Mouse (Mus musculus) left cerebral cortex, adult 2 months (tissue): Measurements from ENCODE around the gene Olfr520. TPM values are rescaled to one million over a fixed set of nuclear protein-coding genes. Genes with fewer than 3 reads are reported as not detected.
A peak's percentile ranks its signal among the peaks of the same experiment; 100 is the strongest.
"Not testable (repeated sequence)": the region's sequence is repeated elsewhere in the genome, so short reads cannot be mapped to it uniquely, and the experiment has no call there.

ENCODE experiments used
- DNase-seq, 2 experiments: peaks; one replicate each; pipeline ENCODE4 v3.0.0; 2021 to 2022; ENCODE audit warnings: low spot score in 2 of 2, mixed read lengths in 1 of 2; ENCODE audit errors: extremely low spot score in 1 of 2
- H3K27ac ChIP-seq: fragments of 200-600 bp; 2 replicates; pipeline ENCODE4 v1.8.1; 2022
- H3K4me3 ChIP-seq: fragments of 200-600 bp; 2 replicates; pipeline ENCODE4 v1.8.1; 2022
- CTCF ChIP-seq: fragments of 200-600 bp; IDR thresholded peaks from 2 replicates; pipeline ENCODE4 v1.8.1; 2022; ENCODE audit warnings: antibody characterized with exemption, mild to moderate bottlenecking, moderate library complexity
- intact Hi-C: fragments of 180-260 bp; cut with DNase I; formaldehyde crosslinking; loops from one replicate; pipeline ENCODE4 v1.15.1; 2025
- long read RNA-seq, 2 experiments: library from polyadenylated mRNA; stranded (forward); transcript quantifications; one replicate each; pipeline ENCODE4 v2.0.0; 2021; ENCODE audit warnings: borderline mapping rate in 2 of 2
- total RNA-seq, 2 experiments: library from RNA; stranded (reverse); gene quantifications; 2 replicates each; pipeline ENCODE4 v1.2.3; 2021

Gene Olfr520
- total RNA-seq: not detected
- long read RNA-seq, experiment 1: 0 reads
- long read RNA-seq, experiment 2: 0 reads

GRCm38 (mm10) chr7:99729973-99730372 lies at the start of gene Olfr520:
TSS of gene Olfr520 (plus strand) at chr7:99730273.
- no peak for DNase-seq
- Histone ChIP-seq H3K27ac (no peak within 1 kb of the TSS), H3K4me3 (no peak within 1 kb of the TSS)
- intact Hi-C loops: no loop called here
- TF ChIP-seq CTCF: no peak

- TF ChIP-seq CTCF: no peak
- H3K27ac ChIP-seq: no peak overlapping the region
- no peak for DNase-seq
- no peak overlapping the region for H3K4me3 ChIP-seq
- intact Hi-C loops: no loop called here
Observed at GRCm38 (mm10) chr7:99680771-99681170, 49.3 kb upstream of the Olfr520 start.

GRCm38 (mm10) chr7:99684086-99684485 lies 46.0 kb upstream of the Olfr520 start:
- TF ChIP-seq CTCF: no peak
- Histone ChIP-seq H3K4me3 (no peak overlapping the region), H3K27ac (no peak overlapping the region)
- no peak for DNase-seq
- intact Hi-C loops: no loop called here

- no peak for TF ChIP-seq CTCF
- DNase-seq: no peak
- H3K27ac ChIP-seq: no peak overlapping the region; the same call in 1 of the 2 replicates
- intact Hi-C loops: no loop called here
- H3K4me3 ChIP-seq: no peak overlapping the region
Observed at GRCm38 (mm10) chr7:99690819-99691218, 39.3 kb upstream of the Olfr520 start.

- H3K27ac ChIP-seq: no peak overlapping the region
- DNase-seq: no peak
- intact Hi-C loops: no loop called here
- no peak overlapping the region for H3K4me3 ChIP-seq
- TF ChIP-seq CTCF: no peak
Observed at GRCm38 (mm10) chr7:99692396-99692795, 37.7 kb upstream of the Olfr520 start.

GRCm38 (mm10) chr7:99693387-99693786 lies 36.7 kb upstream of the Olfr520 start:
- no peak for DNase-seq
- H3K27ac ChIP-seq: no peak overlapping the region; the same call in 1 of the 2 replicates
- no peak overlapping the region for H3K4me3 ChIP-seq
- intact Hi-C loops: no loop called here
- no peak for TF ChIP-seq CTCF

- Histone ChIP-seq H3K4me3 (no peak overlapping the region), H3K27ac (peak overlapping the region; percentile 36; the same call in 1 of the 2 replicates)
- TF ChIP-seq CTCF: no peak
- intact Hi-C loops: no loop called here
- DNase-seq: no peak
Observed at GRCm38 (mm10) chr7:99693976-99694375, 36.1 kb upstream of the Olfr520 start.

GRCm38 (mm10) chr7:99694424-99694823 lies 35.6 kb upstream of the Olfr520 start:
- intact Hi-C loops, H3K4me3 ChIP-seq, DNase-seq: not testable (repeated sequence)
- peak overlapping the region; percentile 36; the same call in 1 of the 2 replicates for H3K27ac ChIP-seq

- Histone ChIP-seq H3K27ac (no peak overlapping the region), H3K4me3 (no peak overlapping the region)
- no peak for TF ChIP-seq CTCF
- no peak for DNase-seq
- intact Hi-C loops: no loop called here
Observed at GRCm38 (mm10) chr7:99695471-99696057, 34.5 kb upstream of the Olfr520 start.

GRCm38 (mm10) chr7:99698576-99698975 lies 31.5 kb upstream of the Olfr520 start:
- intact Hi-C loops: no loop called here
- Histone ChIP-seq H3K27ac (peak overlapping the region; percentile 59; the same call in 1 of the 2 replicates), H3K4me3 (no peak overlapping the region)
- no peak for DNase-seq
- no peak for TF ChIP-seq CTCF

- intact Hi-C loops: no loop called here
- H3K4me3 ChIP-seq: no peak overlapping the region
- peak overlapping the region; percentile 59 for H3K27ac ChIP-seq
Observed at GRCm38 (mm10) chr7:99699106-99699505, 31.0 kb upstream of the Olfr520 start.

GRCm38 (mm10) chr7:99699709-99700151 lies 30.3 kb upstream of the Olfr520 start:
- H3K4me3 ChIP-seq: no peak overlapping the region
- DNase-seq: no peak
- TF ChIP-seq CTCF: no peak
- peak overlapping the region; percentile 38; the same call in 1 of the 2 replicates for H3K27ac ChIP-seq
- intact Hi-C loops: no loop called here

More at GRCm38 (mm10) chr7:99699106-99699505, 31.0 kb upstream of the Olfr520 start:
- DNase-seq: no peak
- no peak; the same call in 1 of the 2 replicates for TF ChIP-seq CTCF

GRCm38 (mm10) chr7:99700641-99701040 lies 29.4 kb upstream of the Olfr520 start:
- no peak overlapping the region for H3K4me3 ChIP-seq
- H3K27ac ChIP-seq: peak overlapping the region; percentile 38; the same call in 1 of the 2 replicates
- intact Hi-C loops: no loop called here
- no peak for DNase-seq
- TF ChIP-seq CTCF: no peak
